Mouse (Mus musculus) regulatory T cell (primary cell): ENCODE data around the gene Tigd3.

ENCODE experiments used
- in situ Hi-C: fragments of 300-600 bp; cut with MboI, MseI; formaldehyde crosslinking; loops from one replicate; pipeline ENCODE4 v1.15.1; 2025; ENCODE audit warnings: high pct_unique_total_duplicates

Tigd3 gene

GRCm38 (mm10) chr19:5894002-5894678, at the start of gene Tigd3:
Gene Tigd3, minus strand, starts transcription at chr19:5894149.
- in situ Hi-C loops: no loop called here

- in situ Hi-C loops: no loop called here
Measured at GRCm38 (mm10) chr19:5943404-5943803, 49.5 kb upstream of the Tigd3 start.

- in situ Hi-C loops: no loop called here
Measured at GRCm38 (mm10) chr19:5942581-5942980, 48.6 kb upstream of the Tigd3 start.

- in situ Hi-C loops: no loop called here
Measured at GRCm38 (mm10) chr19:5940656-5941055, 46.7 kb upstream of the Tigd3 start.

- in situ Hi-C loops: no loop called here
Measured at GRCm38 (mm10) chr19:5940173-5940572, 46.2 kb upstream of the Tigd3 start.

GRCm38 (mm10) chr19:5939715-5940114, 45.8 kb upstream of the Tigd3 start:
- in situ Hi-C loops: no loop called here

GRCm38 (mm10) chr19:5938516-5938915, 44.6 kb upstream of the Tigd3 start:
- in situ Hi-C loops: no loop called here

- in situ Hi-C loops: no loop called here
Measured at GRCm38 (mm10) chr19:5937836-5938406, 44.0 kb upstream of the Tigd3 start.

GRCm38 (mm10) chr19:5937095-5937835, 43.3 kb upstream of the Tigd3 start:
- in situ Hi-C loops: no loop called here

- in situ Hi-C loops: no loop called here
Measured at GRCm38 (mm10) chr19:5935691-5936090, 41.7 kb upstream of the Tigd3 start.

GRCm38 (mm10) chr19:5935266-5935665, 41.3 kb upstream of the Tigd3 start:
- in situ Hi-C loops: no loop called here

GRCm38 (mm10) chr19:5929634-5930596, 36.0 kb upstream of the Tigd3 start:
- in situ Hi-C loops: no loop called here

- in situ Hi-C loops: no loop called here
Measured at GRCm38 (mm10) chr19:5928546-5928945, 34.6 kb upstream of the Tigd3 start.

GRCm38 (mm10) chr19:5928104-5928503, 34.2 kb upstream of the Tigd3 start:
- in situ Hi-C loops: no loop called here

GRCm38 (mm10) chr19:5927532-5927931, 33.6 kb upstream of the Tigd3 start:
- in situ Hi-C loops: no loop called here

- in situ Hi-C loops: no loop called here
Measured at GRCm38 (mm10) chr19:5927026-5927425, 33.1 kb upstream of the Tigd3 start.

GRCm38 (mm10) chr19:5925311-5925855, 31.4 kb upstream of the Tigd3 start:
- in situ Hi-C loops: no loop called here

GRCm38 (mm10) chr19:5924713-5925093, 30.8 kb upstream of the Tigd3 start, which contains the start of gene Cdc42ep2:
Gene Cdc42ep2, minus strand, starts transcription at chr19:5924816.
- in situ Hi-C loops: no loop called here

- in situ Hi-C loops: no loop called here
Measured at GRCm38 (mm10) chr19:5923990-5924712, 30.2 kb upstream of the Tigd3 start.

- in situ Hi-C loops: no loop called here
Measured at GRCm38 (mm10) chr19:5922963-5923362, 29.0 kb upstream of the Tigd3 start.
